ENCODE assay signal across 13 mouse cellular contexts in genomic region chr13:97402164-97402761, GRCm38 (mm10).
"Had no signal": no experiment of that assay in that cellular context is flagged by ENCODE, and none has a peak within 500 bp of the region (broad histone marks: within the 10 kb centered on the region; RNA-seq: fewer than 3 reads in every experiment).

No protein-coding gene starts in this region.

- H3K4me2 ChIP-seq: liver, embryonic 11.5 days; liver, embryonic 15.5 days; neural tube, embryonic 15.5 days had no signal

- H3K27ac ChIP-seq: left cerebral cortex, adult 2 months; limb, embryonic 10.5 days; liver, embryonic 15.5 days; neural tube, embryonic 15.5 days; stomach, postnatal 0 days had no signal

- H3K9ac ChIP-seq: liver, embryonic 15.5 days; neural tube, embryonic 15.5 days had no signal

- DNase-seq: kidney, adult 8-10 months; kidney, postnatal 25 days; lung, adult 2 months; lung, postnatal 36 days; thymus, postnatal 4 days had no signal

- H3K4me3 ChIP-seq: left cerebral cortex, adult 2 months; limb, embryonic 10.5 days; liver, embryonic 15.5 days; myocyte; neural tube, embryonic 15.5 days had no signal

- H3K36me3 ChIP-seq: limb, embryonic 10.5 days; liver, embryonic 15.5 days; neural tube, embryonic 15.5 days had no signal

- ATAC-seq: lung, postnatal 0 days had no signal

- H3K9me3 ChIP-seq: limb, embryonic 10.5 days; liver, embryonic 15.5 days; neural tube, embryonic 15.5 days had no signal

- H3K27me3 ChIP-seq: neural tube, embryonic 15.5 days had no signal
